Mouse (Mus musculus): ENCODE results near the gene Nedd9. TPM values are rescaled to one million over a fixed set of nuclear protein-coding genes. Genes with fewer than 3 reads are reported as not detected.

Nedd9 gene
- total RNA-seq, 2 experiments from 2014 or later = 8.7 to 19.7 TPM

GRCm38 (mm10) chr13:41457798-41458390, 29.3 kb downstream of the Nedd9 start:
- no peak for ATAC-seq (replicated peaks; ENCODE audit: low FRiP score, poor library complexity, severe bottlenecking)

GRCm38 (mm10) chr13:41457030-41457797, 29.9 kb downstream of the Nedd9 start:
- no peak for ATAC-seq (replicated peaks; ENCODE audit: low FRiP score, poor library complexity, severe bottlenecking)

GRCm38 (mm10) chr13:41456292-41457029, 30.7 kb downstream of the Nedd9 start:
- ATAC-seq (replicated peaks; ENCODE audit: low FRiP score, poor library complexity, severe bottlenecking) = peak; percentile 25; the same call in 1 of the 2 replicates

- no peak for ATAC-seq (replicated peaks; ENCODE audit: low FRiP score, poor library complexity, severe bottlenecking)
These were observed 33.7 kb downstream of the Nedd9 start for GRCm38 (mm10) chr13:41453227-41454193.

GRCm38 (mm10) chr13:41450821-41451220, 36.3 kb downstream of the Nedd9 start:
- no peak for ATAC-seq (replicated peaks; ENCODE audit: low FRiP score, poor library complexity, severe bottlenecking)

- ATAC-seq (replicated peaks; ENCODE audit: low FRiP score, poor library complexity, severe bottlenecking) = no peak
These were observed 38.0 kb downstream of the Nedd9 start for GRCm38 (mm10) chr13:41449211-41449610.

- ATAC-seq (replicated peaks; ENCODE audit: low FRiP score, poor library complexity, severe bottlenecking) = no peak
These were observed 40.0 kb downstream of the Nedd9 start for GRCm38 (mm10) chr13:41447209-41447608.

- no peak for ATAC-seq (replicated peaks; ENCODE audit: low FRiP score, poor library complexity, severe bottlenecking)
These were observed 40.6 kb downstream of the Nedd9 start for GRCm38 (mm10) chr13:41446591-41446990.

- no peak for ATAC-seq (replicated peaks; ENCODE audit: low FRiP score, poor library complexity, severe bottlenecking)
These were observed 41.9 kb downstream of the Nedd9 start for GRCm38 (mm10) chr13:41445067-41445808.

- ATAC-seq (replicated peaks; ENCODE audit: low FRiP score, poor library complexity, severe bottlenecking) = no peak
These were observed 42.9 kb downstream of the Nedd9 start for GRCm38 (mm10) chr13:41444230-41444629.

- no peak for ATAC-seq (replicated peaks; ENCODE audit: low FRiP score, poor library complexity, severe bottlenecking)
These were observed 45.0 kb downstream of the Nedd9 start for GRCm38 (mm10) chr13:41442145-41442544.

GRCm38 (mm10) chr13:41440205-41440604, 47.0 kb downstream of the Nedd9 start:
- ATAC-seq (replicated peaks; ENCODE audit: low FRiP score, poor library complexity, severe bottlenecking) = no peak

GRCm38 (mm10) chr13:41437390-41437789, 49.8 kb downstream of the Nedd9 start:
- no peak for ATAC-seq (replicated peaks; ENCODE audit: low FRiP score, poor library complexity, severe bottlenecking)

- no peak for ATAC-seq (replicated peaks; ENCODE audit: low FRiP score, poor library complexity, severe bottlenecking)
These were observed 50.4 kb downstream of the Nedd9 start for GRCm38 (mm10) chr13:41436731-41437130.

- ATAC-seq (replicated peaks; ENCODE audit: low FRiP score, poor library complexity, severe bottlenecking) = no peak
These were observed 54.0 kb downstream of the Nedd9 start for GRCm38 (mm10) chr13:41433201-41433600.

- ATAC-seq (replicated peaks; ENCODE audit: low FRiP score, poor library complexity, severe bottlenecking) = no peak
These were observed 55.4 kb downstream of the Nedd9 start for GRCm38 (mm10) chr13:41431795-41432194.

GRCm38 (mm10) chr13:41427046-41427445, 60.1 kb downstream of the Nedd9 start:
- ATAC-seq (replicated peaks; ENCODE audit: low FRiP score, poor library complexity, severe bottlenecking) = no peak

- ATAC-seq (replicated peaks; ENCODE audit: low FRiP score, poor library complexity, severe bottlenecking) = no peak
These were observed 63.6 kb downstream of the Nedd9 start for GRCm38 (mm10) chr13:41423463-41424074.

- ATAC-seq (replicated peaks; ENCODE audit: low FRiP score, poor library complexity, severe bottlenecking) = no peak
These were observed 64.6 kb downstream of the Nedd9 start for GRCm38 (mm10) chr13:41422581-41422980.

Data from erythroid progenitor cell, adult 5-6 weeks (primary cell).